Mouse (Mus musculus) B cell, adult 2 months (primary cell): ENCODE measurements around the gene Cx3cr1.
A peak's percentile ranks its signal among the peaks of the same experiment; 100 is the strongest.
"Not testable (repeated sequence)": the region's sequence is repeated elsewhere in the genome, so short reads cannot be mapped to it uniquely, and the experiment has no call there.

Experiments
- DNase-seq, 2 experiments: peaks; one replicate each; pipeline ENCODE4 v3.0.0; 2022

The Cx3cr1 gene

GRCm38 (mm10) chr9:120023086-120023811 lies 46.4 kb downstream of the Cx3cr1 start, which contains the start of gene Xirp1:
Gene Xirp1 (minus strand): TSS chr9:120023598.
- DNase-seq, result no peak

- DNase-seq, result no peak
Measured at GRCm38 (mm10) chr9:120021164-120021563, 48.5 kb downstream of the Cx3cr1 start.

- peak; percentile 81 to 82 for DNase-seq
Measured at GRCm38 (mm10) chr9:120020285-120020890, 49.3 kb downstream of the Cx3cr1 start.

GRCm38 (mm10) chr9:120016956-120017355 lies 52.7 kb downstream of the Cx3cr1 start:
- no peak for DNase-seq

- no peak for DNase-seq
Measured at GRCm38 (mm10) chr9:120014828-120015227, 54.9 kb downstream of the Cx3cr1 start.

GRCm38 (mm10) chr9:120013251-120013820 lies 56.3 kb downstream of the Cx3cr1 start:
- no peak for DNase-seq

- no peak for DNase-seq
Measured at GRCm38 (mm10) chr9:120012781-120013180, 56.9 kb downstream of the Cx3cr1 start.

GRCm38 (mm10) chr9:120012161-120012560 lies 57.5 kb downstream of the Cx3cr1 start:
- not testable (repeated sequence) for DNase-seq

- peak; percentile 78 to 80 for DNase-seq
Measured at GRCm38 (mm10) chr9:120011533-120011932, 58.1 kb downstream of the Cx3cr1 start.

- DNase-seq, result peak; percentile 99
Measured at GRCm38 (mm10) chr9:120010781-120011511, 58.7 kb downstream of the Cx3cr1 start.

GRCm38 (mm10) chr9:120009871-120010270 lies 59.8 kb downstream of the Cx3cr1 start:
- no peak for DNase-seq

GRCm38 (mm10) chr9:120009226-120009841 lies 60.3 kb downstream of the Cx3cr1 start:
- DNase-seq, result no peak

- no peak for DNase-seq
Measured at GRCm38 (mm10) chr9:120007833-120008232, 61.8 kb downstream of the Cx3cr1 start.

GRCm38 (mm10) chr9:120005936-120006335 lies 63.7 kb downstream of the Cx3cr1 start:
- no peak for DNase-seq

GRCm38 (mm10) chr9:120002893-120003292 lies 66.8 kb downstream of the Cx3cr1 start:
- no peak for DNase-seq

- peak; percentile 71 to 73 for DNase-seq
Measured at GRCm38 (mm10) chr9:120001945-120002725, 67.5 kb downstream of the Cx3cr1 start.

- DNase-seq, result no peak
Measured at GRCm38 (mm10) chr9:120000761-120001160, 68.9 kb downstream of the Cx3cr1 start.

GRCm38 (mm10) chr9:119999636-120000035 lies 70.0 kb downstream of the Cx3cr1 start:
- no peak for DNase-seq

- DNase-seq, result no peak
Measured at GRCm38 (mm10) chr9:119998776-119999175, 70.9 kb downstream of the Cx3cr1 start.

- DNase-seq, result no peak
Measured at GRCm38 (mm10) chr9:119996080-119996479, 73.6 kb downstream of the Cx3cr1 start.

GRCm38 (mm10) chr9:119994207-119994606 lies 75.5 kb downstream of the Cx3cr1 start:
- no peak for DNase-seq
